Mouse (Mus musculus) CH12.LX (cell line): Measurements from ENCODE around the gene Lime1. TPM values are rescaled to one million over a fixed set of nuclear protein-coding genes. Genes with fewer than 3 reads are reported as not detected.

ENCODE experiments used
- DNase-seq: peaks from one replicate; pipeline ENCODE4 v3.0.0-alpha.2; 2013; ENCODE audit errors: extremely low read depth
- H3K27ac ChIP-seq: 2 replicates; pipeline ENCODE4 v1.5.1; 2012; ENCODE audit warnings: low read depth, mild to moderate bottlenecking, control low read depth, moderate library complexity; ENCODE audit not compliant: insufficient read depth
- H3K27me3 ChIP-seq: replicated peaks from 2 replicates; pipeline ENCODE3; 2012; ENCODE audit warnings: inconsistent platforms
- H3K36me3 ChIP-seq, 2 experiments: replicated peaks in 1 of 2; 2 replicates each; pipeline versions ENCODE3 to v1.6.1; 2012; ENCODE audit warnings: inconsistent platforms in 1 of 2, low read length in 1 of 2, mild to moderate bottlenecking in 1 of 2, mixed read lengths in 1 of 2, moderate library complexity in 1 of 2; ENCODE audit not compliant: control insufficient read depth in 1 of 2, insufficient read depth in 1 of 2
- H3K4me1 ChIP-seq, 2 experiments: 2 replicates each; pipeline ENCODE4 v1.6.1; 2012; ENCODE audit warnings: inconsistent platforms in 1 of 2, moderate library complexity in 1 of 2; ENCODE audit not compliant: insufficient read depth in 2 of 2, control insufficient read depth in 1 of 2
- H3K4me2 ChIP-seq: 2 replicates; pipeline ENCODE4 v1.6.1; 2012; ENCODE audit warnings: low read depth, mild to moderate bottlenecking, control low read depth; ENCODE audit not compliant: poor library complexity, insufficient read depth, severe bottlenecking
- H3K4me3 ChIP-seq, 3 experiments: fragments of 150-350 bp in 1 of 3; sonication (generic) in 1 of 3; replicated peaks in 1 of 3; 2 replicates each; pipeline versions ENCODE3 to v1.5.1; 2011 to 2012; ENCODE audit warnings: low read depth in 2 of 3, low read length in 2 of 3, mild to moderate bottlenecking in 2 of 3, moderate library complexity in 2 of 3, control low read depth in 1 of 3, improper control_type of control experiment in 1 of 3, inconsistent platforms in 1 of 3, mixed read lengths in 1 of 3; ENCODE audit not compliant: poor library complexity in 1 of 3
- H3K79me2 ChIP-seq: replicated peaks from 2 replicates; pipeline ENCODE4 v1.6.1; 2012; ENCODE audit warnings: mild to moderate bottlenecking, moderate library complexity; ENCODE audit not compliant: control insufficient read depth, poor library complexity, insufficient read depth, severe bottlenecking; ENCODE audit errors: extremely low read depth
- H3K9ac ChIP-seq: 2 replicates; pipeline ENCODE4 v1.6.1; 2012; ENCODE audit warnings: low read depth, mild to moderate bottlenecking, control low read depth, moderate library complexity; ENCODE audit not compliant: insufficient read depth
- H3K9me3 ChIP-seq: replicated peaks from 2 replicates; pipeline ENCODE3; 2012; ENCODE audit warnings: low read length, inconsistent platforms, mixed read lengths
- CHD1 ChIP-seq: IDR thresholded peaks from 2 replicates; pipeline ENCODE4 v1.6.1; 2012; ENCODE audit warnings: low read depth, low read length, improper control_type of control experiment, inconsistent platforms
- CHD2 ChIP-seq: IDR thresholded peaks from 2 replicates; pipeline ENCODE4 v1.6.1; 2011; ENCODE audit warnings: low read length, improper control_type of control experiment
- ELF1 ChIP-seq: IDR thresholded peaks from 2 replicates; pipeline ENCODE4 v1.6.1; 2014; ENCODE audit warnings: low read depth, mild to moderate bottlenecking, inconsistent platforms, low read length, improper control_type of control experiment
- ETS1 ChIP-seq: conservative IDR thresholded peaks from 2 replicates; pipeline ENCODE4 v1.6.1; 2012; ENCODE audit warnings: low read depth, mild to moderate bottlenecking, inconsistent platforms, low read length, improper control_type of control experiment, moderate library complexity
- GABPA ChIP-seq: IDR thresholded peaks from 2 replicates; pipeline ENCODE4 v1.6.1; 2012; ENCODE audit warnings: low read depth, low read length, improper control_type of control experiment, inconsistent platforms; ENCODE audit not compliant: insufficient replicate concordance
- HCFC1 ChIP-seq: IDR thresholded peaks from 2 replicates; pipeline ENCODE4 v1.6.1; 2012; ENCODE audit warnings: low read depth, mild to moderate bottlenecking, inconsistent platforms, low read length, improper control_type of control experiment
- IRF4 ChIP-seq: IDR thresholded peaks from 2 replicates; pipeline ENCODE4 v1.6.1; 2014; ENCODE audit warnings: low read depth, mild to moderate bottlenecking, inconsistent platforms, low read length, improper control_type of control experiment
- JUN ChIP-seq: IDR thresholded peaks from 2 replicates; pipeline ENCODE4 v1.6.1; 2011; ENCODE audit warnings: low read depth, mild to moderate bottlenecking, low read length, improper control_type of control experiment, moderate library complexity; ENCODE audit not compliant: insufficient read depth
- JUND ChIP-seq: conservative IDR thresholded peaks from 2 replicates; pipeline ENCODE4 v1.6.1; 2011; ENCODE audit warnings: low read depth, low read length, improper control_type of control experiment
- MAFK ChIP-seq: IDR thresholded peaks from 2 replicates; pipeline ENCODE4 v1.6.1; 2011; ENCODE audit warnings: low read length, improper control_type of control experiment; ENCODE audit not compliant: insufficient replicate concordance
- MAX ChIP-seq: IDR thresholded peaks from 2 replicates; pipeline ENCODE4 v1.6.1; 2011; ENCODE audit warnings: low read length, improper control_type of control experiment
- MAZ ChIP-seq: IDR thresholded peaks from 2 replicates; pipeline ENCODE4 v1.6.1; 2012; ENCODE audit warnings: low read depth, mild to moderate bottlenecking, inconsistent platforms, low read length, improper control_type of control experiment, moderate library complexity
- MXI1 ChIP-seq: IDR thresholded peaks from 2 replicates; pipeline ENCODE4 v1.6.1; 2011; ENCODE audit warnings: mild to moderate bottlenecking, low read depth, low read length, improper control_type of control experiment
- NELFE ChIP-seq: IDR thresholded peaks from 2 replicates; pipeline ENCODE4 v1.6.1; 2011; ENCODE audit warnings: low read depth, low read length, improper control_type of control experiment
- POLR2AphosphoS2 ChIP-seq: IDR thresholded peaks from 2 replicates; pipeline ENCODE4 v1.6.1; 2011; ENCODE audit warnings: low read depth, low read length, improper control_type of control experiment
- RAD21 ChIP-seq: IDR thresholded peaks from 2 replicates; pipeline ENCODE4 v1.6.1; 2011; ENCODE audit warnings: low read depth, mild to moderate bottlenecking, low read length, improper control_type of control experiment, moderate library complexity
- RCOR1 ChIP-seq: conservative IDR thresholded peaks from 2 replicates; pipeline ENCODE4 v1.6.1; 2012; ENCODE audit warnings: low read depth, mild to moderate bottlenecking, inconsistent platforms, low read length, improper control_type of control experiment
- SIN3A ChIP-seq: IDR thresholded peaks from 2 replicates; pipeline ENCODE4 v1.6.1; 2012; ENCODE audit warnings: low read length, improper control_type of control experiment, inconsistent platforms
- TBP ChIP-seq: conservative IDR thresholded peaks from 2 replicates; pipeline ENCODE4 v1.6.1; 2011; ENCODE audit warnings: low read depth, low read length, improper control_type of control experiment
- TCF12 ChIP-seq: IDR thresholded peaks from 2 replicates; pipeline ENCODE4 v1.6.1; 2014; ENCODE audit warnings: low read depth, mild to moderate bottlenecking, inconsistent platforms, low read length, improper control_type of control experiment
- USF1 ChIP-seq: IDR thresholded peaks from 2 replicates; pipeline ENCODE4 v1.6.1; 2014; ENCODE audit warnings: low read depth, mild to moderate bottlenecking, inconsistent platforms, low read length, improper control_type of control experiment
- ZC3H11A ChIP-seq: IDR thresholded peaks from 2 replicates; pipeline ENCODE4 v1.6.1; 2012; ENCODE audit warnings: low read depth, mild to moderate bottlenecking, inconsistent platforms, low read length, improper control_type of control experiment
- ZNF384 ChIP-seq: IDR thresholded peaks from 2 replicates; pipeline ENCODE4 v1.6.1; 2012; ENCODE audit warnings: low read depth, low read length, improper control_type of control experiment, inconsistent platforms
- dilution Hi-C: fragments of 300-500 bp; cut with MboI; formaldehyde crosslinking; loops from 2 replicates; pipeline ENCODE4 v1.14.3; 2020; ENCODE audit warnings: low sequenced_read_pairs; ENCODE audit not compliant: extremely low pct_unique_long_range_greater_than_20kb, extremely low pct_ligation_motif_present
- in situ Hi-C: fragments of 300-500 bp; cut with MboI; formaldehyde crosslinking; loops from 3 replicates; pipeline ENCODE4 v1.14.3; 2019; ENCODE audit warnings: low sequenced_read_pairs, low pct_ligation_motif_present, low pct_unique_long_range_greater_than_20kb, mixed read lengths
- polyA plus RNA-seq: library from polyadenylated mRNA; unstranded; fragments of >175 nt; gene quantifications from 2 replicates; pipeline ENCODE4 v1.2.1, GENCODE M21; 2012; ENCODE audit warnings: low read depth; ENCODE audit not compliant: insufficient read length
- total RNA-seq, 2 experiments: library from RNA; depleted of rRNA; stranded (reverse); fragments of 300-350 nt in 1 of 2; fragments of >200 nt in 1 of 2; gene quantifications; 2 replicates each; pipeline ENCODE4 v1.2.3; 2012 to 2014

Gene Lime1
- total and polyA plus RNA-seq, 3 experiments = 59.7 to 70.7 (median 61.5) TPM

- H3K4me1 ChIP-seq = peaks cover 0 to 8% of the 10 kb centered on the region in 2 experiments; a peak in 2 of 4 replicates
- no peak overlapping the region for H3K27ac ChIP-seq
- DNase-seq = no peak
- H3K36me3 ChIP-seq = peaks cover 11 to 69% of the 10 kb centered on the region in 2 experiments
- no peaks in the 10 kb centered on the region for H3K9me3 ChIP-seq
- H3K4me3 ChIP-seq = no peak overlapping the region
- in situ Hi-C loops (no loop called here), dilution Hi-C loops (no loop called here)
- no peak overlapping the region for H3K9ac ChIP-seq
- no peaks in the 10 kb centered on the region for H3K79me2 ChIP-seq
- TF ChIP-seq NELFE = no peak
- TF ChIP-seq MAZ = no peak
- no peak for TF ChIP-seq CHD1
- no peak for TF ChIP-seq TBP
- no peaks in the 10 kb centered on the region for H3K27me3 ChIP-seq
- no peak overlapping the region for H3K4me2 ChIP-seq
Observed at GRCm38 (mm10) chr2:181420903-181421638, 41.2 kb downstream of the Lime1 start.

- H3K27me3 ChIP-seq = no peaks in the 10 kb centered on the region
- DNase-seq = no peak
- TF ChIP-seq ZNF384 = no peak
- TF ChIP-seq HCFC1 = no peak
- no peak for TF ChIP-seq RAD21
- no peak for TF ChIP-seq ZC3H11A
- TF ChIP-seq JUND = no peak
- TF ChIP-seq CHD2 = no peak
- no peak for TF ChIP-seq GABPA
- TF ChIP-seq POLR2AphosphoS2 = no peak
- TF ChIP-seq MAX = no peak
- TF ChIP-seq USF1 = no peak
- TF ChIP-seq MXI1 = no peak
- no peak for TF ChIP-seq TCF12
- no peak for TF ChIP-seq RCOR1
- TF ChIP-seq ETS1 = no peak
- no peak for TF ChIP-seq IRF4
- no peak for TF ChIP-seq SIN3A
- no peak for TF ChIP-seq MAFK
- no peak for TF ChIP-seq JUN
- TF ChIP-seq ELF1 = no peak
- no peak for TF ChIP-seq NELFE
- TF ChIP-seq, all 38 proteins: peak for 0
- H3K79me2 ChIP-seq = no peaks in the 10 kb centered on the region
- in situ Hi-C loops = no loop called here
- no peak overlapping the region for H3K27ac ChIP-seq
- dilution Hi-C loops = no loop called here
- H3K9ac ChIP-seq = no peak overlapping the region
- no peaks in the 10 kb centered on the region for H3K9me3 ChIP-seq
- H3K4me3 ChIP-seq = no peak overlapping the region
- H3K4me2 ChIP-seq = no peak overlapping the region
- H3K4me1 ChIP-seq = peaks cover 0 to 8% of the 10 kb centered on the region in 2 experiments; a peak in 2 of 4 replicates
- peaks cover 11 to 59% of the 10 kb centered on the region in 2 experiments for H3K36me3 ChIP-seq
Observed at GRCm38 (mm10) chr2:181423834-181424233, 44.0 kb downstream of the Lime1 start.
